Mouse (Mus musculus) liver, embryonic 16.5 days (tissue): Measurements from ENCODE around the gene Sfr1. TPM values are rescaled to one million over a fixed set of nuclear protein-coding genes. Genes with fewer than 3 reads are reported as not detected.

Source experiments
- ATAC-seq: fragments of 200-750 bp; cut with Nextera tagmentation; 2 replicates; pipeline ENCODE4 v1.8.0; 2017; ENCODE audit warnings: low read depth, mild to moderate bottlenecking, moderate number of reproducible peaks, moderate library complexity
- H3K27ac ChIP-seq: fragments of 300-500 bp; sonication (generic); 2 replicates; pipeline ENCODE4 v1.5.1; 2014; ENCODE audit warnings: mild to moderate bottlenecking, low read length
- H3K27me3 ChIP-seq: fragments of 300-500 bp; sonication (generic); 2 replicates; pipeline ENCODE4 v1.6.1; 2014; ENCODE audit warnings: low read depth, low read length, mixed read lengths; ENCODE audit not compliant: control insufficient read depth, insufficient read depth
- H3K36me3 ChIP-seq: fragments of 300-500 bp; sonication (generic); 2 replicates; pipeline ENCODE4 v1.6.1; 2014; ENCODE audit warnings: mild to moderate bottlenecking; ENCODE audit not compliant: control insufficient read depth, insufficient read depth
- H3K4me1 ChIP-seq: fragments of 300-500 bp; sonication (generic); 2 replicates; pipeline ENCODE4 v1.6.1; 2014; ENCODE audit warnings: low read depth, low read length, mixed read lengths; ENCODE audit not compliant: control insufficient read depth
- H3K4me2 ChIP-seq: fragments of 300-500 bp; sonication (generic); 2 replicates; pipeline ENCODE4 v1.6.1; 2014; ENCODE audit warnings: low read depth, low read length, mixed read lengths
- H3K4me3 ChIP-seq: fragments of 300-500 bp; sonication (generic); 2 replicates; pipeline ENCODE4 v1.5.1; 2014; ENCODE audit warnings: low read depth, mild to moderate bottlenecking, low read length
- H3K9ac ChIP-seq: fragments of 300-500 bp; sonication (generic); 2 replicates; pipeline ENCODE4 v1.6.1; 2014; ENCODE audit warnings: low read depth, low read length
- H3K9me3 ChIP-seq: fragments of 300-500 bp; sonication (generic); replicated peaks from 2 replicates; pipeline ENCODE4 v1.6.1; 2016; ENCODE audit warnings: low read length; ENCODE audit not compliant: control insufficient read depth
- WGBS: fragments of 180-500 bp; shearing (Covaris S2); extraction: QIAGEN DNeasy Blood & Tissue Kit; methylation state at CpG from one replicate; pipeline ENCODE4 v1.1.7; 2014; ENCODE audit not compliant: insufficient replicate concordance; 5-methylcytosine and 5-hydroxymethylcytosine counted together
- polyA plus RNA-seq: library from polyadenylated mRNA; unstranded; fragments of >200 nt; fragmentation: Nextera tagmentation; extraction: Ambion mirVana; gene quantifications from 2 replicates; pipeline ENCODE4 v1.2.1, GENCODE M21; 2015

The Sfr1 gene
- polyA plus RNA-seq, 1 experiment from 2014 or later, result 50.5 TPM

GRCm38 (mm10) chr19:47705080-47705771, 26.3 kb upstream of the Sfr1 start:
- no peak overlapping the region for H3K4me3 ChIP-seq
- H3K9me3 ChIP-seq, result no peaks in the 10 kb centered on the region
- 52% methylated on average over 13 of the region's 13 CpGs for WGBS
- H3K36me3 ChIP-seq, result no peaks in the 10 kb centered on the region
- no peak for ATAC-seq
- H3K4me2 ChIP-seq, result peak overlapping the region; percentile 10; the same call in 1 of the 2 replicates
- H3K27ac ChIP-seq, result no peak overlapping the region
- no peaks in the 10 kb centered on the region for H3K4me1 ChIP-seq
- no peak overlapping the region for H3K9ac ChIP-seq
- no peaks in the 10 kb centered on the region for H3K27me3 ChIP-seq

GRCm38 (mm10) chr19:47705772-47706309, 25.6 kb upstream of the Sfr1 start:
- Histone ChIP-seq H3K36me3 (no peaks in the 10 kb centered on the region), H3K4me3 (no peak overlapping the region), H3K9ac (no peak overlapping the region), H3K9me3 (no peaks in the 10 kb centered on the region), H3K4me2 (no peak overlapping the region), H3K27me3 (no peaks in the 10 kb centered on the region), H3K4me1 (no peaks in the 10 kb centered on the region), H3K27ac (no peak overlapping the region)
- WGBS, result 71% methylated on average over 8 of the region's 8 CpGs
- no peak for ATAC-seq

GRCm38 (mm10) chr19:47710376-47710775, 21.1 kb upstream of the Sfr1 start:
- Histone ChIP-seq H3K27ac (no peak overlapping the region), H3K36me3 (no peaks in the 10 kb centered on the region), H3K9me3 (no peaks in the 10 kb centered on the region), H3K4me1 (no peaks in the 10 kb centered on the region), H3K4me3 (no peak overlapping the region), H3K27me3 (no peaks in the 10 kb centered on the region), H3K9ac (no peak overlapping the region), H3K4me2 (no peak overlapping the region)
- ATAC-seq, result no peak
- WGBS, result 54% methylated on average over 4 of the region's 4 CpGs

GRCm38 (mm10) chr19:47713457-47713856, 18.0 kb upstream of the Sfr1 start:
- Histone ChIP-seq H3K36me3 (no peaks in the 10 kb centered on the region), H3K4me2 (no peak overlapping the region), H3K27ac (no peak overlapping the region), H3K27me3 (no peaks in the 10 kb centered on the region), H3K4me3 (no peak overlapping the region), H3K9ac (no peak overlapping the region), H3K4me1 (no peaks in the 10 kb centered on the region), H3K9me3 (no peaks in the 10 kb centered on the region)
- ATAC-seq, result no peak
- WGBS, result 69% methylated on average over 9 of the region's 9 CpGs

GRCm38 (mm10) chr19:47716144-47716543, 15.3 kb upstream of the Sfr1 start:
- no peaks in the 10 kb centered on the region for H3K36me3 ChIP-seq
- H3K4me1 ChIP-seq, result no peaks in the 10 kb centered on the region
- no peaks in the 10 kb centered on the region for H3K27me3 ChIP-seq
- no peak overlapping the region for H3K27ac ChIP-seq
- no peak overlapping the region for H3K4me2 ChIP-seq
- H3K9ac ChIP-seq, result no peak overlapping the region
- no peaks in the 10 kb centered on the region for H3K9me3 ChIP-seq
- 48% methylated on average over 2 of the region's 2 CpGs for WGBS
- no peak overlapping the region for H3K4me3 ChIP-seq
- no peak for ATAC-seq

GRCm38 (mm10) chr19:47719147-47719546, 12.3 kb upstream of the Sfr1 start:
- H3K4me1 ChIP-seq, result no peaks in the 10 kb centered on the region
- no peaks in the 10 kb centered on the region for H3K9me3 ChIP-seq
- WGBS, result 36% methylated on average over 3 of the region's 3 CpGs
- H3K9ac ChIP-seq, result no peak overlapping the region
- H3K27me3 ChIP-seq, result no peaks in the 10 kb centered on the region
- no peaks in the 10 kb centered on the region for H3K36me3 ChIP-seq
- no peak overlapping the region for H3K4me3 ChIP-seq
- no peak for ATAC-seq
- H3K4me2 ChIP-seq, result no peak overlapping the region
- no peak overlapping the region for H3K27ac ChIP-seq

GRCm38 (mm10) chr19:47722471-47722870, 9.0 kb upstream of the Sfr1 start:
- no peak overlapping the region for H3K4me2 ChIP-seq
- H3K27ac ChIP-seq, result no peak overlapping the region
- 62% methylated on average over 6 of the region's 6 CpGs for WGBS
- no peak overlapping the region for H3K9ac ChIP-seq
- H3K4me1 ChIP-seq, result no peaks in the 10 kb centered on the region
- no peaks in the 10 kb centered on the region for H3K36me3 ChIP-seq
- no peaks in the 10 kb centered on the region for H3K27me3 ChIP-seq
- no peak overlapping the region for H3K4me3 ChIP-seq
- no peak for ATAC-seq
- H3K9me3 ChIP-seq, result no peaks in the 10 kb centered on the region

- Histone ChIP-seq H3K36me3 (no peaks in the 10 kb centered on the region), H3K4me1 (no peaks in the 10 kb centered on the region), H3K4me3 (no peak overlapping the region), H3K27ac (no peak overlapping the region), H3K9ac (no peak overlapping the region), H3K4me2 (no peak overlapping the region), H3K9me3 (no peaks in the 10 kb centered on the region), H3K27me3 (no peaks in the 10 kb centered on the region)
- 54% methylated on average over 4 of the region's 4 CpGs for WGBS
- ATAC-seq, result no peak
These were observed 6.6 kb upstream of the Sfr1 start for GRCm38 (mm10) chr19:47724903-47725302.

GRCm38 (mm10) chr19:47725643-47726140, 5.8 kb upstream of the Sfr1 start:
- no peaks in the 10 kb centered on the region for H3K27me3 ChIP-seq
- no peaks in the 10 kb centered on the region for H3K36me3 ChIP-seq
- WGBS, result 67% methylated on average over 7 of the region's 7 CpGs
- H3K9ac ChIP-seq, result no peak overlapping the region
- no peak overlapping the region for H3K4me3 ChIP-seq
- no peak overlapping the region for H3K4me2 ChIP-seq
- H3K27ac ChIP-seq, result no peak overlapping the region
- peaks cover 7% of the 10 kb centered on the region for H3K4me1 ChIP-seq
- H3K9me3 ChIP-seq, result no peaks in the 10 kb centered on the region
- ATAC-seq, result no peak
